Mouse (Mus musculus) lung, postnatal 0 days (tissue): ENCODE results near the gene Nrxn1.

Source experiments
- CTCF ChIP-seq: IDR thresholded peaks from 2 replicates; pipeline ENCODE4 v1.5.1; 2016; ENCODE audit warnings: antibody characterized with exemption, mild to moderate bottlenecking
- EP300 ChIP-seq: IDR thresholded peaks from 2 replicates; pipeline ENCODE4 v1.6.1; 2016; ENCODE audit warnings: antibody characterized with exemption, mild to moderate bottlenecking, control low read depth

- no peak for TF ChIP-seq CTCF
- no peak for TF ChIP-seq EP300
These were observed 4.7 kb downstream of the Nrxn1 start for GRCm38 (mm10) chr17:91088037-91088715.
